Mouse (Mus musculus) cerebellum, adult (tissue): ENCODE results near the gene Dpf1.

ENCODE experiments used
- ATAC-seq: cut with Nextera tagmentation; 2 replicates; pipeline ENCODE4 v1.9.2; 2017; ENCODE audit warnings: mild to moderate bottlenecking, moderate library complexity, mixed read lengths; ENCODE audit not compliant: insufficient number of reproducible peaks, low FRiP score, low TSS enrichment

Gene Dpf1

DNA sequence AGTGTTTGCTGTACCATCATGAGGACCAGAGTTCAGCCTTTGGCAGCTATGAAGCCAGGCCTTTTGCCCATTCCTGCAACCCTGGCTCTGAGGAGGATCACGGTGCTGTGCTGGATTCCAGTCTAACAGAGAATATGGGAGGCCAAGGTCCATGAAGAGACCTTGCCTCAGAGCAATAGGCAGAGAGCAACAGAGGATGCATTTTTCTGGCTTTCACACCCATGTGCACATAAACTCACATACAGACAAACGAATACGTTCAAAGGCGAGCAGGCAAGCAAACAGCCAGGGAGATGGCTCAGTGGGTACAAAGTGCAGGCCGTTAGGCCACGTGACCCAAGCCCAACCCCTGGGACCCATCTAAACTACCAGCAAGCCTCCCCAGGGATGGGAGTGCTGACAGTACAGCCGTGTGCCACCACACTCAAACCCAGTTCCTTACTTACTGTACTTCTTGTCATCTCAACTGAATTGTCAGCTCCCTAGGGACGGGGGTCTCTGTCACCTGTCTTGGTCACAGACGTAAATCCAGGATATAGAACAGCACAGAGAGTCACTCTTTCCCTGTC, 34.7 kb downstream of the Dpf1 start:
- ATAC-seq, result no peak

GRCm38 (mm10) chr7:29338984-29339679, 35.4 kb downstream of the Dpf1 start:
- ATAC-seq, result no peak

GRCm38 (mm10) chr7:29340247-29340646, 36.5 kb downstream of the Dpf1 start:
- ATAC-seq, result no peak

GRCm38 (mm10) chr7:29340838-29341237, 37.1 kb downstream of the Dpf1 start:
- ATAC-seq, result no peak

DNA sequence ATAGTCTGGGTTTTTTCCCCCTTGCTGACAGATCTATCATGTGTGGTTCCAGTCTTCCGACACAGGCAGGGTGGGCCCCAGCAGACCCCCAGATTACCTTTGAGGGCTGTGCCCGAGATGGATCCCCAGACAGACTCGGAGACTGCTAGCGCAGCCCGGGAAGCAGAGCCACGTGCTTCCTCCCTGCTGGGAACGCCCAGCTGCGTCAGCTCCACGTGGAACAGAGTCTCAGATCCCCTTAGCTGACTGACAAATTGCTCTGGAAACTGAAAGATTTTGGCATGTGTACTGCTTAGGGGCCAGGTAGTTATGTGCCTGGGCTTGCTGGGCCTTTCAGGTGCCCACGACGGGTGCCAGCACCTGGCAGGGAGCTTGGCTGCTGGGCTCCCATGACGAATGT, 38.0 kb downstream of the Dpf1 start:
- no peak for ATAC-seq

DNA sequence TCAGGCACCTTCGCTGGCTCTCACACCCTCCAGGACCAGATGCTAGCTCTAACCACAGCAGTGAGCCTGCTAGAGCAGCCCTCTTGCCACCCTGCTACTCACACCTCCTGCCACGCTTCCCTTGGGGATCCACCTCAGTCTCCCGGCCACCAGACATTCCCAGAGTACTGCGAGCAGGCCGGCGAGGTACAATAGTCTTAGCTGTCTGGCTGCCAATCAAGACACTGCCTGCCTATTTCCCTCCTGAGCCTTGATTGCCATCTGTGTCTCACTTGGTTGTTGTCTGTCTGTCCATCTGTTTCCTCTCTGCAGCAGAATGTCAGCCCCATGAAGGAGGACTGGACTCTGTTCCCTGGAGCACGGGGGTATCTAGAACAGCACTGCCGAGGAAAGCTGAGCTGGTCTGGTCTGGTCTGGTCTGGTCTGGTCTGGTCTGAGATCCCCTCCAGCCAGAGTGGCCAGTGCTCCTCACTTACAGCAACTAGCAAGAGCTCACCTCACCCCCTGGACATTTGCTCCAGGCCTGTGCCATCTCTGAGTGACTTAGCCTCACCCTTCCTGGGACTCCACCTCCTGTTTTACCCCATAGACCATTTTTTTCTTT, 38.8 kb downstream of the Dpf1 start:
- peak; percentile 46; the same call in 1 of the 2 replicates for ATAC-seq

DNA sequence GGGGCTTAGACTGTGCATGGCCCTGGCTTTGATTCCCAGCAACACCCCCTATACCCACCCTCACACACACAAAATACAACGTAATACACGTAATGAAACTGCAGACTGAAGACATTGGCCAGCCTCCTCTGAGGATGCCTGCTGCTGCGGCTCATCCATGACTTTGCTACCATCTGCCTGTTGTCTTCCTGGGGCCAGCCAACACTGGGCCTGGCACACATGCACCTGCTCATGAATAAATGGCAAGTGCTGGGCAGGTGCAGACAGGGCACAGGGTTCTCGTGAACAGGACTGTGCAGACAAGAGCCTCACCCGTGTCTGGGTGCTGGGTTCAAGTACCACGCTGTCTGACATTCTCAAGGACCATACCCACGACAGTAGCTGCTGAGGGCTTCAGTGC, 40.0 kb downstream of the Dpf1 start:
- ATAC-seq, result 0 out of 2 replicates have a peak, but pooled peaks have one; percentile 11

- no peak for ATAC-seq
These were observed 41.8 kb downstream of the Dpf1 start for GRCm38 (mm10) chr7:29345534-29345933.

DNA sequence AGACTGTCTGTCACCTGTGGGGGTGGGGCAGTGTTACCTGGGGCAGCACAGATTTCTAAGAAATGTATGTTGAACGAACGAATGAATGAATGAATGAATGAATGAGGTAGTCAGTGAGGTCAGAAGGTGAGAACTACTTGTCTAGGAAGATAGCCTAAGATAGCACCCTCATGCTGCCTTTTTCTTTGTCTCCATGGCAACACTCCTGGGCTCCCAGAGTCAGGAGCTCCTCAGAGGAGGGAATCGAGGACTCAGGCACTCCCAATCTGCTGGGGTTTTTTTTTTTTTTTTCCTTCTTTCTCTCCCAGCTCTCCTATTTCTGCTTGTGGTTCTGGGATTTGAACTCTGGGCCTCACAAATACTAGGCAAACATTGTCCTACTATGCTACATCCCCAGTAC, 42.5 kb downstream of the Dpf1 start:
- no peak for ATAC-seq

DNA sequence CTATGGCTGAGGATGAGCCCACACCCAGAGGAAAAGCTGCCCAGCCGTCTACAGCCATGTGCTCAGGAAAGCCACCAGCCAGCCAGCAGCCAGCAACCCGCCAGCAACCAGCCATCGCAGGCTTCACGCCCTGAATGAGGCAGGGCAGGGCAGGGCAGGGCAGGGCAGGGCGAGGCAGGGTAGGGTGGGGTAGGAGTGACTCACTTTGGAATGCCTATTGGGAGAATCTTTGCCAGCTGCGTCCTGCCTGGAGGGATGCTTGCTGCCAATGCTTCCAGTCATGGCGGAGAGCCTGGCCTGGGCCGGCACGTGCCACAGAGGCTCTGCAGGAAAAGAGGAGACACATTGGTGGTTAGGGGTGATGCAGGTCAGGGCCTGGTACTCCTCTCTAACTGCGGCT, 46.7 kb downstream of the Dpf1 start:
- no peak for ATAC-seq

DNA sequence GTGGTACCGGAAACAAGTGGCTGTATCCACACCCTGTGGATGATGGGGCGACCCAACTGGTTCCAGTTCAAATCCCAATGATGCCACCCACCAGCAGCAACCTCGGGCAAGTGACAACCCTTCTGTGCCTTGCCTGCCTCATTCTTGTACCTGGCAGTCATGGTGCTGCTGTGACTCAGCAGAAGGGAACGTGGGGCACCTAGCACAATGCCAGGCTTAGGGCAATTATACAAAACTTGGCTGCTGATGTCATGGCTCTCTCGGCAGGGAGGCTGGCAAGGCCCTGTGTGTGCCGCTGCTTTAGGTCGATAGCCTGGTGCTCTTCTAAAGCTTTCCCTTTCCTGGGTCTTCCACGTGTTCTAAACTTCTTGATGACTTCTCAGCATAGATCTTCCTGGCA, 48.5 kb downstream of the Dpf1 start:
- no peak for ATAC-seq

DNA sequence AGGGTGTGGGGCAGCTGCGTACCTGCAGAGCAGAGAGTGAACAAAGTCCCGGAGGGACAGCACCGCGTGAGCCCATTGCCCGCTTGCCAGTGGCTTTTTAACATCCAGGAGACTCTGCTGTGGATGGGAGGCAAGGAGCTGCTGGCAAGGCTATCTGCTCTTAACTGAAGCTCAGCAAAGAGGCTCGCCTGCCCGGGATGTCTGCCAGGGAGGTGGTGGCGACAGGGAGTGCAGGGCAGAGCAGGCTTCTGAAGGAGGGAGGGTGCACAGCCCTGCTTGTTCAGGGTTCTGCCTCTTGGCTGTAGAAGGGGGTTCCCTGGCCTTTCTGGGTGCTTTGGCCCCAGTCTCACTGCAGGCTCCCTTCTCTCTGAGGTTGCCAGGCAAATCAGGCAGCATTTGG, 50.4 kb downstream of the Dpf1 start:
- ATAC-seq, result no peak

DNA sequence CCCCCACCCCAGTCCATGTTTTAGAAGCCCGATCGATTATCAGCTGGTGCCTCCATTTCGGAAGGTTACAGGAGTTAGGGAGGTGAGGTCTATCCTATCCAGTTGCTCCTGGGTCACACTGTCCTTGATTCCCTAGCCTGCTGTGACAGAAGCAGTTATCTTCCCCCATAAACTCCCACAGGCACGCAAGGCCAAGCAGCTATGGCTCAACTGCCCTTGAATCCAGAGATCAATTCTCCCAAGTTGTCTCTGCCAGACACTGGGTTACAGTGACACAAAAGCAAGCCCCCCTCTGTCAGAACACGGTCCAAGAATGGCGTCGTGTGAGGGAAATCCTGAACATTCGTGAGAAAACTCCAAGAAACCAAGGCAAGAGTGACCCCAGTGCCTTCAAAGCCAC, 51.7 kb downstream of the Dpf1 start:
- no peak for ATAC-seq

DNA sequence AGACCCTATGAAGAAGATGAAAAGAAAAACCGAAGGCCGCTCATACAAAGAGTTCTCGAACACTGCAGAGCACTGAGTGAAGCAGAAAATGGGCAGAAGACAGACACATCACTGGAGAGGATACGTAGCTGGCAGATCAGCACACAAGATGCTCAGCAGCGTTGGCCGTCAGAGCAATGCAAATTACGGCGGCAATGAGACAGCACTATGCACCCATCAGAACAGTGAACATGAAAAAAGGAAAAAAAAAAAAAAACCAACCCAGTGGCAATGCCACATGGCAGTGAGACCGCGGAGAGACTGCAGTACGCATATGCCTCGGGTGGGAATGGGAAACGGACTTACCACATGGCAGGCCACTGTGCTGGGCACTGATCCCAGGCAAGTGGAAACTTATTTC, 57.7 kb downstream of the Dpf1 start:
- ATAC-seq, result no peak

- ATAC-seq, result peak; percentile 68; the same call in 1 of the 2 replicates
These were observed 60.3 kb downstream of the Dpf1 start for GRCm38 (mm10) chr7:29364052-29364451.

GRCm38 (mm10) chr7:29367166-29368003, 63.6 kb downstream of the Dpf1 start:
- ATAC-seq, result peak; percentile 56
